Mouse (Mus musculus): ENCODE measurements around the gene Foxred2. TPM values are rescaled to one million over a fixed set of nuclear protein-coding genes. Genes with fewer than 3 reads are reported as not detected.

Gene Foxred2
- total RNA-seq, 2 experiments from 2014 or later = 0.44 to 0.57 TPM

Other genes starting within 250 kb of the Foxred2 start
- under 1 TPM; 0.46 to 0.61 TPM for gene Apol9b, start 227.7 kb downstream of the Foxred2 start, total RNA-seq (2021)
- gene Apol8, start 199.7 kb downstream of the Foxred2 start, total RNA-seq (2021) = not detected
- 100 to 1,000 TPM; 105 to 110 TPM for gene Myh9, start 114.5 kb downstream of the Foxred2 start, total RNA-seq (2021)
- 100 to 1,000 TPM; 276 to 279 TPM for gene Txn2, start 27.7 kb downstream of the Foxred2 start, total RNA-seq (2021)
- gene Eif3d, start 14.1 kb upstream of the Foxred2 start, total RNA-seq (2021) = 10 to 100 TPM; 63.6 to 73.2 TPM
- gene Cacng2, start 163.3 kb upstream of the Foxred2 start, total RNA-seq (2021) = not detected
- 10 to 100 TPM; 11.4 to 13.4 TPM for gene Ift27, start 217.4 kb upstream of the Foxred2 start, total RNA-seq (2021)
- under 1 TPM; 0.42 to 0.57 TPM for gene Pvalb, start 249.7 kb upstream of the Foxred2 start, total RNA-seq (2021)

Measured in heart, postnatal 36 days (tissue).